Mouse (Mus musculus) left cerebral cortex, adult 2 months (tissue): ENCODE results near the gene Pim2. TPM values are rescaled to one million over a fixed set of nuclear protein-coding genes. Genes with fewer than 3 reads are reported as not detected.
A peak's percentile ranks its signal among the peaks of the same experiment; 100 is the strongest.
"Not testable (repeated sequence)": the region's sequence is repeated elsewhere in the genome, so short reads cannot be mapped to it uniquely, and the experiment has no call there.

Experiments used
- DNase-seq, 2 experiments: peaks; one replicate each; pipeline ENCODE4 v3.0.0; 2021 to 2022; ENCODE audit warnings: low spot score in 2 of 2, mixed read lengths in 1 of 2; ENCODE audit errors: extremely low spot score in 1 of 2
- H3K27ac ChIP-seq: fragments of 200-600 bp; 2 replicates; pipeline ENCODE4 v1.8.1; 2022
- H3K4me3 ChIP-seq: fragments of 200-600 bp; 2 replicates; pipeline ENCODE4 v1.8.1; 2022
- CTCF ChIP-seq: fragments of 200-600 bp; IDR thresholded peaks from 2 replicates; pipeline ENCODE4 v1.8.1; 2022; ENCODE audit warnings: antibody characterized with exemption, mild to moderate bottlenecking, moderate library complexity
- intact Hi-C: fragments of 180-260 bp; cut with DNase I; formaldehyde crosslinking; loops from one replicate; pipeline ENCODE4 v1.15.1; 2025
- total RNA-seq, 2 experiments: library from RNA; stranded (reverse); gene quantifications; 2 replicates each; pipeline ENCODE4 v1.2.3; 2021

Pim2 gene
- total RNA-seq, 2 experiments from 2014 or later, result 53.6 to 56.3 TPM

GRCm38 (mm10) chrX:7867141-7867540 is 10.9 kb upstream of the Pim2 start:
- Histone ChIP-seq H3K27ac (no peak overlapping the region), H3K4me3 (no peak overlapping the region)
- DNase-seq, result no peak
- no peak for TF ChIP-seq CTCF
- intact Hi-C loops, result no loop called here

- DNase-seq, result no peak
- no peak overlapping the region for H3K27ac ChIP-seq
- TF ChIP-seq CTCF, result no peak
- no peak overlapping the region for H3K4me3 ChIP-seq
- intact Hi-C loops, result no loop called here
Observed at GRCm38 (mm10) chrX:7868506-7868905, 9.6 kb upstream of the Pim2 start.

GRCm38 (mm10) chrX:7869826-7870225 is 8.2 kb upstream of the Pim2 start:
- intact Hi-C loops, result no loop called here

GRCm38 (mm10) chrX:7878495-7878894 is 433 bp downstream of the Pim2 start:
- peak overlapping the region; percentile 90 for H3K27ac ChIP-seq
- DNase-seq, result peak; percentile 18 to 36
- intact Hi-C loops, result no loop called here
- peak overlapping the region; percentile 64 for H3K4me3 ChIP-seq
- TF ChIP-seq CTCF, result no peak

More at GRCm38 (mm10) chrX:7869826-7870225, 8.2 kb upstream of the Pim2 start:
- H3K4me3 ChIP-seq, result no peak overlapping the region
- no peak for TF ChIP-seq CTCF
- H3K27ac ChIP-seq, result no peak overlapping the region
- DNase-seq, result no peak

GRCm38 (mm10) chrX:7879819-7880218 is 1.8 kb downstream of the Pim2 start:
- peak; percentile 44 for TF ChIP-seq CTCF
- intact Hi-C loops, result loop anchor here (5.0 kb wide), 1 partner anchor 33 kb away; no protein-coding TSS in a partner anchor

GRCm38 (mm10) chrX:7883841-7884567 is 5.9 kb downstream of the Pim2 start, which contains the start of gene Slc35a2:
Gene Slc35a2 (plus strand): TSS chrX:7884028.
- intact Hi-C loops, result loop anchor here (5.0 kb wide), 1 partner anchor 37 kb away; no protein-coding TSS in a partner anchor
- peak; percentile 69 to 74 for DNase-seq
- H3K27ac ChIP-seq, result peak within 1 kb of the TSS; percentile 91
- peak within 1 kb of the TSS; percentile 65 for H3K4me3 ChIP-seq
- TF ChIP-seq CTCF, result peak; percentile 3

More at GRCm38 (mm10) chrX:7879819-7880218, 1.8 kb downstream of the Pim2 start:
- Histone ChIP-seq H3K27ac (peak overlapping the region; percentile 59), H3K4me3 (peak overlapping the region; percentile 64)
- peak; percentile 51 to 52 for DNase-seq

- no peak for TF ChIP-seq CTCF
- Histone ChIP-seq H3K27ac (no peak overlapping the region), H3K4me3 (peak overlapping the region; percentile 66)
- no peak for DNase-seq
- intact Hi-C loops, result no loop called here
Observed at GRCm38 (mm10) chrX:7898211-7898610, 20.1 kb downstream of the Pim2 start.

GRCm38 (mm10) chrX:7898880-7899874 is 21.1 kb downstream of the Pim2 start, which contains the start of the genes Pqbp1 and Timm17b:
Gene Pqbp1 (minus strand): TSS chrX:7899269.
Gene Timm17b (plus strand): TSS chrX:7899357.
- Histone ChIP-seq H3K4me3 (peak within 1 kb of the TSS; percentile 66), H3K27ac (peak within 1 kb of the TSS; percentile 91)
- intact Hi-C loops, result no loop called here
- TF ChIP-seq CTCF, result no peak
- peak; percentile 81 to 86 for DNase-seq

GRCm38 (mm10) chrX:7904441-7904840 is 26.4 kb downstream of the Pim2 start:
- no peak for TF ChIP-seq CTCF
- intact Hi-C loops, result no loop called here

GRCm38 (mm10) chrX:7907735-7908134 is 29.7 kb downstream of the Pim2 start, which contains the start of gene Gm10491:
Gene Gm10491 (minus strand): TSS chrX:7907835.
- DNase-seq, result no peak
- H3K4me3 ChIP-seq, result no peak within 1 kb of the TSS
- TF ChIP-seq CTCF, result no peak
- intact Hi-C loops, result no loop called here
- no peak within 1 kb of the TSS for H3K27ac ChIP-seq

More at GRCm38 (mm10) chrX:7904441-7904840, 26.4 kb downstream of the Pim2 start:
- H3K4me3 ChIP-seq, result no peak overlapping the region
- H3K27ac ChIP-seq, result no peak overlapping the region
- DNase-seq, result no peak

- not testable (repeated sequence) for H3K4me3 ChIP-seq
Observed at GRCm38 (mm10) chrX:7909242-7909641, 31.2 kb downstream of the Pim2 start, which contains the start of gene Gm10490. Gene Gm10490 (plus strand): TSS chrX:7909542.

GRCm38 (mm10) chrX:7910473-7910872 is 32.4 kb downstream of the Pim2 start:
- Histone ChIP-seq H3K27ac (no peak overlapping the region), H3K4me3 (no peak overlapping the region)
- intact Hi-C loops, result loop anchor here (10.0 kb wide), 1 partner anchor 194 kb away; no protein-coding TSS in a partner anchor
- TF ChIP-seq CTCF, result no peak; the same call in 1 of the 2 replicates
- no peak for DNase-seq

More at GRCm38 (mm10) chrX:7909242-7909641, 31.2 kb downstream of the Pim2 start, which contains the start of gene Gm10490:
- intact Hi-C loops, H3K27ac ChIP-seq, DNase-seq: not testable (repeated sequence)
